Mouse (Mus musculus) brain, adult 10 weeks (tissue): Measurements from ENCODE around the gene Gm14391. TPM values are rescaled to one million over a fixed set of nuclear protein-coding genes. Genes with fewer than 3 reads are reported as not detected.

ENCODE experiments used
- polyA plus RNA-seq: library from polyadenylated mRNA; stranded (reverse); fragments of 350-450 nt; fragmentation: Illumina TruSeq; extraction: RNeasy Lipid Tissue Mini Kit (QIAGEN cat#74804); gene quantifications from one replicate; pipeline ENCODE4 v1.2.3, GENCODE M21; 2015; ENCODE audit warnings: low read depth, low replicate concordance

The Gm14391 gene
- polyA plus RNA-seq: 22.5 TPM

GRCm38 (mm10) chr2:175206732-175207131 lies at the start of gene Gm14391:
Gm14391 (minus strand) TSS chr2:175206917.

GRCm38 (mm10) chr2:175175401-175176180 lies 31.1 kb downstream of the Gm14391 start, which contains the start of gene Gm14443:
Gm14443 (minus strand) TSS chr2:175175871.

GRCm38 (mm10) chr2:175141993-175142295 lies 64.8 kb downstream of the Gm14391 start, which contains the start of gene Gm14399:
Gm14399 (minus strand) TSS chr2:175142012.

Other genes with a start within 250 kb of the Gm14391 start
- gene Gm14444, start 196.7 kb downstream of the Gm14391 start, polyA plus RNA-seq: not detected
- 1.7 TPM for gene Gm14393, start 139.1 kb downstream of the Gm14391 start, polyA plus RNA-seq
- gene Gm14399, start 64.9 kb downstream of the Gm14391 start, polyA plus RNA-seq: 25.5 TPM
- 2.5 TPM for gene Gm14443, start 31.0 kb downstream of the Gm14391 start, polyA plus RNA-seq
- gene Gm14440, start 68.2 kb upstream of the Gm14391 start, polyA plus RNA-seq: not detected
- 54.1 TPM for gene Gm4631, start 131.3 kb upstream of the Gm14391 start, polyA plus RNA-seq
- 7.4 TPM for gene Zfp968, start 165.5 kb upstream of the Gm14391 start, polyA plus RNA-seq
- 83.8 TPM for gene Gm4724, start 228.9 kb upstream of the Gm14391 start, polyA plus RNA-seq